Mouse (Mus musculus) lung, postnatal 4 days (tissue): ENCODE data around the gene Sycn.
"Not testable (repeated sequence)": the region's sequence is repeated elsewhere in the genome, so short reads cannot be mapped to it uniquely, and the experiment has no call there.

Experiments used
- DNase-seq, 2 experiments: peaks; one replicate each; pipeline ENCODE4 v3.0.0; 2021

Gene Sycn

GRCm38 (mm10) chr7:28540526-28540925 is at the start of gene Sycn:
Sycn (plus strand) TSS chr7:28540885.
- DNase-seq, result no peak

DNA sequence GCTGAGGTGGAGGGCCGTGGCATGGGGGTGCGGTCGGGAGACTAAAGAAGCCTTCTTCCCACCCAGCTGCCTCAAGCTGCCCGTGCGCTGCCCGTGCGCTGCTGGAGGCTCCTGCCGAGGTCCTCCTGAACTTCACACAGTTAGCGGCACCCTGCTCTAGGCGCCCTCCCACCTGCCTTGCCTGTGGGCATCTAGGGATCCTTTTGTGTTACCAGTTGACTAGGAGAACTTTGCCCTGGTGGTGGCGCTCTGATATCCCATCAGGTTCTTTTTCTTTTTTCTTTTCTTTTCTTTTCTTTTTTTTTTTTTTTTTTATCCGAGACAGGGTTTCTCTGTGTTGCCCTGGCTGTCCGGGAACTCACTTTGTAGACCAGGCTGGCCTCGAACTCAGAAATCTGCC is 49.8 kb upstream of the Sycn start:
- no peak for DNase-seq

DNA sequence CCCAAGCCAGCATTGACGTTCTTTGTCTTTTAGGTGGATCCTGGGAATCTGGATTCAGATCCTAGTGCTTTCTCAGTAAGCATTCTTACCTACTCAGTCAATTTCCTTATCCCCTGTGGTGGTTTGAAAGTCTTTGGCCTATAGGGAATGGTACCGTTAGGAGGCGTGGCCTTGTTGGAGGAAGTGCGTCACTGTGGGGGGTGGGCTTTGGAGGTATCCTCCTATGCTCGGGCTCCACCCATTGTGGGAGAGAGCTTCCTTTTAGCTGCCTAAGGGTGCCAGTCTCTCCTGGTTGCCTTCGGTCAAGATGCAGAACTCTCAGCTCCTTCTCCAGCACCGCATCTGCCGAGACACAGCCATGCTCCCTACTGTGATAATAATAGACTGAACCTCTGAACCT is 48.4 kb upstream of the Sycn start:
- DNase-seq, result no peak

DNA sequence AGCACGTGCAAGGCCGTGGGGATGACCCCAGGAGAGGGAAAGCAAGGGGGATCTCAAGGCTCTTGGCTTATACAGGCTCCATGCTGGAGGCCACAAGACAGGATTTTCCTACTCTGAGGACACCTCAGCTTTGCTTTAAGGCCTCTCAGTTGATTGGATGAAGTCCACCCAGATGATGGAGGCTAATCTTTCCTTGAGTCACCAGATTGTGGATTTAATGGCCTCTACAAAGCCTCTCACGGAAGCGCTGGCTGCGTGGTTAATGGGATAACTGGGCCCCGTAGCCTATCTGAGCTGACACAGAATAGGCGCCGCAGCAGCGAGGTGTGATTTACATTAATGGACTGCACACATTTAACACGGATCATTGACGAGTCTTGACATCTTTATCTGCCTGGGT is 45.3 kb upstream of the Sycn start:
- DNase-seq, result no peak

DNA sequence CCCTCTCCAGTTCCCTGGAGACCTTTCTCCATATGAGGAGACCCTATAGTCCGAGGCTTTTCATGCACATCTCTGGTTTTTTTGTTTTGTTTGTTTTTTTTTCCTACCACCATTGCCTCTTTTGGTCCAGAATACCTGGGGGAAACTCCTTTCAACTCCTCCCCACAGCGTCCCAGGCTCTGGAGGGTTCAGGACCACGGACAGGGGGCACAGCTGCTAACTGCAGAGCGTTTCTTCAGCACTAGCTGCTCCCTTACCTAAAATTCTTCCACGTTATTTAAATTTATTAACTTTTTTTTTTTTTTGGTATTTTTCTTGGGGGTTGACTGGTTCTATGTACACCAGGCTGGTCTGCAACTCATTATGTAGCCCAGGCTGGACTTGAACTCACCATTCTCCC is 35.1 kb upstream of the Sycn start:
- DNase-seq, result peak in 1 of 2 experiments; percentile 16

- not testable (repeated sequence) for DNase-seq
Observed at GRCm38 (mm10) chr7:28509121-28509520, 31.6 kb upstream of the Sycn start.

GRCm38 (mm10) chr7:28510405-28510974 is 30.2 kb upstream of the Sycn start, which contains the start of gene Ifnl2:
Ifnl2 (minus strand) TSS chr7:28510455.
- DNase-seq, result not testable (repeated sequence)

DNA sequence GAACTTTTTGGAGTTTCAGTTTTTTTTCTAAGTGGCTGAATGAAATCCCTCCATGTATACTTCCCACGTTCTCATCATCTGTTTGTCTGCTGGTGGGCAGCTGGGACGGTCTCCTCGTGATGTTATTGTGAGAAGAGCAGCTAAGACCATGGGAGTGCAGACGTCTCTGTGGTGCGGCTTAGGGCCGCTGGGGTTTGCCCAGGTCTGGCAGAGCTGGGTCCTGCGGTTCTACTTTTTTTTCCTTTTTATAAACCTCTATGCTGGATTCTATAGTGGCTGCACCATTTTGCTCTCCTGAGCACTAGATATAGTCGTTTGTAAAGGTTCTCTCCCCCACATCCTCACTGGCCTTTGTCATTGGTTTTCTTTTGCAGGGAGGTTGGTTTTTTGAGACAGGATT is 29.2 kb upstream of the Sycn start:
- no peak for DNase-seq

- DNase-seq, result not testable (repeated sequence)
Observed at GRCm38 (mm10) chr7:28522536-28522935, 18.1 kb upstream of the Sycn start, which contains the start of gene Ifnl3. Ifnl3 (plus strand) TSS chr7:28522836.

DNA sequence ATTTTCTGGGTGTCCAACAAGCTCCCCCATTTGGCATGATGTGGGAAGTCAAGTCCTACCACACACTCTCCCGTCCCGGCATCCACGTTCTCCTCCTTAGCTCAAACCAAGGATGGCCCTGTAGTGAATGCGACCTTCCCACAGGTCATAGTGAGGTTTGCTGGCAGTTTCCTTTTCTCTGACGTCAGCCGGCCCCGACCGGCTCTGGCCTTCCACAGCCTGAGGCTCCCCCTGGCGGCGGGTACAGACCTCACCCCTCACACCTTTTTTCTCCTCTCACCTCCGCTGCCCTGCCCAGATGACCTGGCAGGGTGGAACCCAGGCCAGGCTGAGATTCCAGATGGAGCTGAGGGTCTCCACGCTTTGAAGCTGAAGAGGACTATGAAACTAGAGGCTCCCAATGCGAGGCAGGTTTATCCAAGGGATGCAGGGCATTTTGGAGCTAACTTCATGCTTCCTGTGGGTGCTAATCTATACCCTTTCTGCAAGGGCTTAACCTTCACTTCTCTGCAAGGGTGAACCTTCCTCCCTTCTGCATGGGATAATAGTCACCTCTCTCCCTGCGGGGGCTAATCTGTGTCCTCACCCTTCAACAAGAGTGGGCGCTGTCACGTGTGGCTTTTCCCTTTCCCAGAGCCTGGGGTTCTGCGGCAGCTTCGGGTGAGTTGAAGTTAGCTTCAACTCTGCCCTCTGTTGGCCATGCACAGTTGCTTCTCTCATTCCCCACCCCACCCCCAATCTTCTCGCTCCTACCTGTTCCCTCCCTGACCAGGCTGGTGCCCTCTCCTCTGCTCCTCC is 12.6 kb upstream of the Sycn start:
- peak; percentile 82 to 90 for DNase-seq

- DNase-seq, result peak in 1 of 2 experiments; percentile 72
Observed at GRCm38 (mm10) chr7:28532005-28532404, 8.7 kb upstream of the Sycn start.

DNA sequence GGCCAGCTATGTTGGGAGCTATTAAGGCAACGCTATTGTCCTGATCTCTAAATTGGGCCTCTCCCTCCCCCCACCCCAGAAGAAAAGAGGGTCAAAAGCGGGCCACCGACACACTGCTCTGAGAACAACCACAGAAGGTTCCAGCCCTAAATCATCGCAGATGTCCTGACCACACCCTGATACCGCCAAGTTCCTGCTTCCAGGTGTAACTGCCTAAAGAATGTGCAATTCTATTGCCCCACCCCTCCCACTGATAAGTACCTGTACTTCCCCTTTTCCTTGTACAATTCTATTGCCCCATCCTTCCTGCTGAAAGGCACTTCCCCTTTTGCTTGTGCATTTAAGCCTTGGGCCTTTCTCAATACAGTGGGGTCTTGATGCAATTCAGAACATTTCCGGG is 1.8 kb upstream of the Sycn start:
- not testable (repeated sequence) for DNase-seq

GRCm38 (mm10) chr7:28544051-28544601 is 3.4 kb downstream of the Sycn start:
- no peak for DNase-seq

GRCm38 (mm10) chr7:28545048-28545890 is 4.6 kb downstream of the Sycn start:
- no peak for DNase-seq

- no peak for DNase-seq
Observed at GRCm38 (mm10) chr7:28545891-28546210, 5.2 kb downstream of the Sycn start.

DNA sequence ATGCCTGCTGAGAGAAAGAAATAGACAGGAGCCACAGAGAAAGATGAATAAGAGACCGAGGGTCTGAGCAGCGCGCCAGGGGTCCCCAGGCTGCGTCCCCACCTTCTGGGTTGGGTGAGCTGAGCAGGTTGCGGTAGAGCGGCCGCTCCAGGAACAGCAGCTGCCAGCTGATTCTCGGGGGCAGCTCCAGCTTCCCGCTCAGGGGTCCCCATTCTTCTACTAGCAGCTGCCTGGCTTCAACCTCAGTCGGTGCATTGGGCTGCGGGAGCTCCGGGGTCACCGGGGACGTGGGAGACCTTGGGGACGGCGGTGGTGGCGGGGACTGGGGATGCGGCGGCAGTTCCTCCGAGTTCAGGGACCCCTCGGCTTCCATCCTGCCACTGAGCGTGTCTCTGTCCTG is 6.0 kb downstream of the Sycn start:
- DNase-seq, result no peak

DNA sequence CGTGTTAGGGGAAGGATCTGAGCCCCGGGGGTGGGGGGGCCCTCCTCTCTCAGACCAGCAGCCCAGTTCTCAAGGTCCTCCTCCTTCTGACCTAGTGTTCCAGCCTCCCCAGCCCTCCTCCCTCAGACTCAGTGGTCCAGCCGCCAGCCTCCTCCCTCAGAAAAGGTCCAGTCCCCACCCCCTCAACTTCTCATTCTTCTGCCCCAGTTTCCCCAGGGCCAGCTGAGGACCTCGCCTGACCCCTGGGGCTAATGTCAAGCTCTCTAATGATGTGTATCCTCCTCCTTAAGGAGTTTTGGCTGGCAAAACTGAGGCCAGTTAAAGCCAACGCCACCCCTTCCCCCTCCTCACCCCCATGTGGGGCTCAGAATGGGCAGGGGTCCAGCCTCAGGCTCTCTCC is 6.5 kb downstream of the Sycn start, which contains the start of gene Nccrp1:
TSS of gene Nccrp1 (minus strand) at position 101 of the 400 bp plus-strand sequence.
- DNase-seq, result no peak

DNA sequence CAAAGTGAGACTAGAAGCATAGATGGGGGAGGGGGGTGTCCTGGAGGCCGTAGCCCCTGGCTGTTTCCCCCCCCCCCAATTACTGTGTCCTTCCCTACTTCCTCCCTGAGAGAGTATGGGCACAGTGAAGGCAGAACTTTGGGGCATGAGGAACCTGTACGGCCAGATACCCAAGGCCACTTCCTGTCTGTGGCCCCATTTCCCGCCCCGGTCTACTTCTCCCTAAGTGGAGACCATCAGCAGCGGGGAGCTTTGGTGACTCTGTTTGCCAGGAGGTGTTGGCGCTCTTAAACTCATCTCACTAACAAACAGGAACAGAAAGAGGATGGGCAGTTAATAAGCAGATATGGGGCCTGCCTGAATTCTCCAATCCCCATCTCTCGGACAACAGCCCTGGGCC is 6.9 kb downstream of the Sycn start:
- DNase-seq, result no peak

DNA sequence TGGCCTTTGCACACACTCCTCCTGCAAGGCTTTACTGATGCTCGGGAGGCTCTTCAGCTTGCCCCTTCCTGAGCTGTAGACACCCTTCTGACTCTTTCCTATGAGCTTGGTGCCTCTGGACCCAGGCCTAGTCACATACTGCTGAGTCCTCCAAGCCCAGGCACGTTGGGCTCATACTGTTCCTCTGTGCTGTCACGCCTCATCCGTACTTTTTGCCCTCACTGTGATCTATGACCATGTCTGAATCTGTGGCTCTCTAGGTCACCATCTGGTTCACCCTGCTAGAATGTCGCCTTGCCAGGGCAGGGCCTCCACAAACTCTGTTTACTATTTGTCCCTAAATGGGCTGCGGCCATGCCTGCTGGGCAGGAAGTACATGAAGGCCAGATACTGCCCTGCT is 12.4 kb downstream of the Sycn start:
- DNase-seq, result no peak

DNA sequence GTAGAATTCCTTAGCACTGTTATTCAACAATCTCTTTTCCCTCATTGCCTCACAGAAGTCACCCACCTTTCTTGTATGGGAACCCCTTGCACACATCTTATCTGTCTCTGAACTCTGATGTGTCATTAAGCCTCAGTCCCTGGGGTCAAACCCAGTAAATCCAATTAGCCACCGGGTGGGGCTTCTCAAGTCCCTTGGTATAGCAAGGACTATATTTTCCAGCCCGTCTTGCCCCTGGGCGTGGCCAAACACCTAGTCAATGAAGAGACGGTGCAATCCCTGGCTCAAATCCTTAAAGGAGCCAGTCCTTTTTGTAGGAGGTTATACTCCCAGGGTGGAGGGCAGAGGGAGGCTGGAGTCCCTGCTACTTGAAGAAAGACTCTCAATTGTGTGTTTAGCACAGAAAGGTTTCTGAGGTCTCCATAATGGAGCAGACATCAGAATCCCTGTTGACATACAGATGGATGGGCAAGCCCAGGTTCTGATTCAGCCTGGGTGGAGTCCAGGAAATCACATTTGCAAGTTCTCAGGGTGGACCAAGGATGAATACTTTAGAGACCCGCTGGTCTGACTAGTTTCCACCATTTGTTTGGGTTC is 15.4 kb downstream of the Sycn start:
- no peak for DNase-seq

DNA sequence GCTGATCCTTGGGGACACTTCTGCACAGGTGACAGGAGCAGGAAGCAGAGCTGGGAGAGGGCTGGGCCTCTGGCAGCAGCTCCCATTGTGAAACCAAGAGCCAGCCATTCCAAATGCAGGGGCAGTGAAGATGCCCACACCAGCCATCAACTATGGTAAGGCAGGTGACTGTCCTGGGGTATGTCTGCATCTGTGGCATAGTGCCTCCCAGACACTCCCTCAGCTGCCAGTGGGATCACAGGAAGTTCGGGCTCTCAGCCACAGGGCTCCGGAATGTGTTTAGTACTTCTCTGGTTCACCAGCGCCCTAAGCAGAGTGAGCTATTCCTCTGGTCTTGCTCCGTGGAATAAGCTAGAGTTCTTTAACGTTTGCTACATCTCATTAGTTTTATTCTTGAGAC is 16.4 kb downstream of the Sycn start:
- no peak for DNase-seq

DNA sequence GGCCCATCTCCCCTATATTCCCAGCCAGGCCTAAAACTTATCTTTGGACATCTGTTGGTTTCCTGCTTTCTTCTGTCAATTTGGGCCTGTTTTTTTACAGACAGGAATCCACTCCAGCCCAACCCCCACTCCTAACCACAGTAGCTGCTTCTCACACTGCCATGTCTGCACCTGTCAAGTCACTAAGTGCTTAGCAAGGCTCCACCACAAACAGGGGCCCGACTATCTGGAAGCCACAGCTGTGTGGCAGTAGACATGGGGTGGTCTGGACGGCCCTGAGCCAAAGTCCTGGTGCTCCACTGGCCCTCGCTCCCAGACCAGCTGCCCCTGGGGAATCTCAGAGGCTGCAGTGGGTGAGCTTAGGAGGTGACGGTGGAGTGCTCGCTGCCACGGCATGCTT is 17.0 kb downstream of the Sycn start:
- DNase-seq, result no peak

GRCm38 (mm10) chr7:28558486-28558885 is 17.8 kb downstream of the Sycn start:
- DNase-seq, result peak; percentile 72 to 87
